Mouse (Mus musculus) stomach, postnatal 0 days (tissue): Measurements from ENCODE around the gene Txndc5.

Experiments used
- CTCF ChIP-seq: IDR thresholded peaks from 2 replicates; pipeline ENCODE4 v1.5.1; 2016; ENCODE audit warnings: antibody characterized with exemption, low read depth, mild to moderate bottlenecking, moderate library complexity
- EP300 ChIP-seq: optimal IDR thresholded peaks from 2 replicates; pipeline ENCODE3; 2016; ENCODE audit warnings: antibody characterized with exemption

GRCm38 (mm10) chr13:38534731-38535130 is 6.1 kb upstream of the Txndc5 start:
- TF ChIP-seq CTCF (no peak), EP300 (no peak)
